Mouse (Mus musculus) neural tube, embryonic 12.5 days (tissue): Measurements from ENCODE around the gene Espnl. TPM values are rescaled to one million over a fixed set of nuclear protein-coding genes. Genes with fewer than 3 reads are reported as not detected.
A peak's percentile ranks its signal among the peaks of the same experiment; 100 is the strongest.

Experiments
- ATAC-seq: fragments of 200-750 bp; cut with Nextera tagmentation; 2 replicates; pipeline ENCODE4 v1.8.0; 2017; ENCODE audit warnings: low read depth, mild to moderate bottlenecking, moderate TSS enrichment, moderate library complexity; ENCODE audit not compliant: low FRiP score
- H3K27ac ChIP-seq: fragments of 300-500 bp; sonication (generic); 2 replicates; pipeline ENCODE4 v1.5.1; 2016
- H3K27me3 ChIP-seq: fragments of 300-500 bp; sonication (generic); replicated peaks from 2 replicates; pipeline ENCODE4 v1.6.1; 2016; ENCODE audit warnings: mild to moderate bottlenecking
- H3K36me3 ChIP-seq: fragments of 300-500 bp; sonication (generic); 2 replicates; pipeline ENCODE4 v1.6.1; 2016; ENCODE audit warnings: mild to moderate bottlenecking
- H3K4me1 ChIP-seq: fragments of 300-500 bp; sonication (generic); 2 replicates; pipeline ENCODE4 v1.6.1; 2016
- H3K4me2 ChIP-seq: fragments of 300-500 bp; sonication (generic); replicated peaks from 2 replicates; pipeline ENCODE4 v1.6.1; 2016; ENCODE audit warnings: mild to moderate bottlenecking
- H3K4me3 ChIP-seq: fragments of 300-500 bp; sonication (generic); 2 replicates; pipeline ENCODE4 v1.5.1; 2016
- H3K9ac ChIP-seq: fragments of 300-500 bp; sonication (generic); 2 replicates; pipeline ENCODE4 v1.6.1; 2016; ENCODE audit warnings: mild to moderate bottlenecking
- H3K9me3 ChIP-seq: fragments of 300-500 bp; sonication (generic); 2 replicates; pipeline ENCODE4 v1.6.1; 2016; ENCODE audit warnings: mild to moderate bottlenecking
- WGBS: fragments of 180-500 bp; shearing (Covaris S2); methylation state at CpG from one replicate; pipeline ENCODE4 v1.1.7; 2016; 5-methylcytosine and 5-hydroxymethylcytosine counted together
- polyA plus RNA-seq: library from polyadenylated mRNA; unstranded; fragments of >200 nt; fragmentation: Nextera tagmentation; extraction: Ambion mirVana; gene quantifications from 2 replicates; pipeline ENCODE4 v1.2.1, GENCODE M21; 2016

Espnl gene
- polyA plus RNA-seq, 1 experiment from 2014 or later = 0.13 TPM

- H3K4me3 ChIP-seq = peak overlapping the region; percentile 32; the same call in 1 of the 2 replicates
- no peak overlapping the region; the same call in 1 of the 2 replicates for H3K9ac ChIP-seq
- peaks cover 19% of the 10 kb centered on the region; the same call in 1 of the 2 replicates for H3K27me3 ChIP-seq
- no peak overlapping the region for H3K27ac ChIP-seq
- peaks cover 7% of the 10 kb centered on the region; the same call in 1 of the 2 replicates for H3K4me1 ChIP-seq
- H3K4me2 ChIP-seq = peak overlapping the region; percentile 63
- peaks cover 7% of the 10 kb centered on the region; the same call in 1 of the 2 replicates for H3K36me3 ChIP-seq
- 30% methylated on average over 8 of the region's 8 CpGs for WGBS
- ATAC-seq = no peak
- H3K9me3 ChIP-seq = 0 out of 2 replicates have a peak, but pooled peaks cover 3% of the 10 kb centered on the region
These were observed 43.9 kb downstream of the Espnl start for GRCm38 (mm10) chr1:91365816-91366214.

- 0 out of 2 replicates have a peak, but pooled peaks cover 3% of the 10 kb centered on the region for H3K9me3 ChIP-seq
- peak within 1 kb of the TSS; percentile 45; the same call in 1 of the 2 replicates for H3K9ac ChIP-seq
- peak within 1 kb of the TSS; percentile 32 for H3K4me3 ChIP-seq
- H3K4me2 ChIP-seq = peak within 1 kb of the TSS; percentile 63
- peaks cover 14% of the 10 kb centered on the region for H3K36me3 ChIP-seq
- ATAC-seq = peak; percentile 38; the same call in 1 of the 2 replicates
- H3K27me3 ChIP-seq = peaks cover 19% of the 10 kb centered on the region; the same call in 1 of the 2 replicates
- 1% methylated on average over 68 of the region's 68 CpGs for WGBS
- H3K27ac ChIP-seq = no peak within 1 kb of the TSS
- H3K4me1 ChIP-seq = peaks cover 7% of the 10 kb centered on the region; the same call in 1 of the 2 replicates
These were observed 44.6 kb downstream of the Espnl start, which contains the start of gene Erfe for GRCm38 (mm10) chr1:91366215-91367108. TSS of gene Erfe (plus strand) at chr1:91366430.

- H3K36me3 ChIP-seq = peaks cover 22% of the 10 kb centered on the region
- peaks cover 19% of the 10 kb centered on the region; the same call in 1 of the 2 replicates for H3K27me3 ChIP-seq
- no peak overlapping the region for H3K27ac ChIP-seq
- H3K9ac ChIP-seq = no peak overlapping the region
- H3K9me3 ChIP-seq = 0 out of 2 replicates have a peak, but pooled peaks cover 3% of the 10 kb centered on the region
- H3K4me3 ChIP-seq = no peak overlapping the region
- ATAC-seq = no peak
- H3K4me1 ChIP-seq = peaks cover 7% of the 10 kb centered on the region; the same call in 1 of the 2 replicates
- H3K4me2 ChIP-seq = 0 out of 2 replicates have a peak overlapping the region, but pooled peaks have one; percentile 63
- WGBS = 96% methylated on average over 3 of the region's 3 CpGs
These were observed 45.4 kb downstream of the Espnl start for GRCm38 (mm10) chr1:91367295-91367694.

GRCm38 (mm10) chr1:91369408-91369807, 47.5 kb downstream of the Espnl start:
- no peak for ATAC-seq
- Histone ChIP-seq H3K9me3 (no peaks in the 10 kb centered on the region), H3K27me3 (peaks cover 19% of the 10 kb centered on the region; the same call in 1 of the 2 replicates), H3K27ac (no peak overlapping the region), H3K36me3 (peaks cover 41% of the 10 kb centered on the region), H3K4me3 (no peak overlapping the region), H3K4me1 (peaks cover 7% of the 10 kb centered on the region; the same call in 1 of the 2 replicates), H3K4me2 (no peak overlapping the region), H3K9ac (no peak overlapping the region)
- WGBS = 60% methylated on average over 4 of the region's 4 CpGs

- ATAC-seq = no peak
- no peaks in the 10 kb centered on the region for H3K9me3 ChIP-seq
- H3K4me3 ChIP-seq = no peak overlapping the region
- H3K27me3 ChIP-seq = peaks cover 19% of the 10 kb centered on the region; the same call in 1 of the 2 replicates
- H3K4me2 ChIP-seq = no peak overlapping the region
- whole genome bisulfite sequencing = 89% methylated on average over 23 of the region's 23 CpGs
- peaks cover 7% of the 10 kb centered on the region; the same call in 1 of the 2 replicates for H3K4me1 ChIP-seq
- H3K36me3 ChIP-seq = peaks cover 48% of the 10 kb centered on the region
- H3K9ac ChIP-seq = no peak overlapping the region
- H3K27ac ChIP-seq = no peak overlapping the region
These were observed 48.2 kb downstream of the Espnl start for GRCm38 (mm10) chr1:91370055-91370454.

DNA sequence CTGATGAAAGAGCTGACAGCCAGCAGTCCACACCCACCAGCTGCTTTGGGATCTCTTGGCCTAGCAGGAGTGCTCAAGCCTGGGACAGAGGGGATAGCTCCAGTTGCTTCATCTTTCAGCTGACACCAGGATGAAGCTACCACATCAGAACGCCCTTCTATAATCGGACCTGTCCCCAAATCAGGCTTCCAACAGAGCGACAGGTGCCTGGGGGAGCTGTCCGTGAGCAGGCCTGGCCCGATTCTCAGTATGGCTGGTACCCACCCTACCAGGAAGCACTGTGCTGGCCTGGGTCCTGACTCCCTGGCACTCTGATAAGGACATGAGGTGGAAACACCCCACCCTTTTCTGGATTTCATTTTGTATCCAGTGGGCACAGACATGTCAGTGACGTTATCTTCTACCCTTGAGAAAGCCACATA, 51.5 kb downstream of the Espnl start:
- Histone ChIP-seq H3K4me3 (no peak overlapping the region), H3K36me3 (peaks cover 82% of the 10 kb centered on the region), H3K4me1 (no peaks in the 10 kb centered on the region), H3K4me2 (no peak overlapping the region), H3K27ac (no peak overlapping the region), H3K9me3 (no peaks in the 10 kb centered on the region), H3K9ac (no peak overlapping the region), H3K27me3 (no peaks in the 10 kb centered on the region)
- WGBS = 91% methylated on average over 6 of the region's 6 CpGs
- no peak for ATAC-seq

- 63% methylated on average over 7 of the region's 7 CpGs for WGBS
- no peak overlapping the region for H3K4me3 ChIP-seq
- no peak overlapping the region for H3K27ac ChIP-seq
- H3K9ac ChIP-seq = no peak overlapping the region
- H3K27me3 ChIP-seq = no peaks in the 10 kb centered on the region
- H3K4me2 ChIP-seq = no peak overlapping the region
- 0 out of 2 replicates have a peak, but pooled peaks have one; percentile 37 for ATAC-seq
- no peaks in the 10 kb centered on the region for H3K4me1 ChIP-seq
- H3K9me3 ChIP-seq = no peaks in the 10 kb centered on the region
- H3K36me3 ChIP-seq = peaks cover 93% of the 10 kb centered on the region
These were observed 58.7 kb downstream of the Espnl start for GRCm38 (mm10) chr1:91380453-91381090.

DNA sequence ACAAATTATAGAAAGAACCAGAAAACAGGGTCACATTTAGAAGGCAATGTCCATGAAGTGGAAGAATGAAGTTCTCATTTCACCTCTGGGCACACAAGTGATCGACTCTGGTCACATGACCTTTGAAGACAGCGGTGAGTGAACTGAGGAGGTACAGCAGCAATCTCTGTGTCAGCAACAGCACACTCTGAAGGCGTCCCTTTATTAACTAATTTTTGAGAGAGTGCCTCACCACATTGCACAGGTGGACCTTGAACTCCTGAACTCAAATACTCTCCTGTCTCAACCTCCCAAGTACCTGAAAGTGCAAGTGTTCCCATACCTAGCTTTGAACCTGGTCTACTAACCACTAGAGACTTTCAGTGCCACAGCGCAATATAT, 59.2 kb downstream of the Espnl start:
- no peak overlapping the region for H3K4me2 ChIP-seq
- H3K9me3 ChIP-seq = no peaks in the 10 kb centered on the region
- no peak overlapping the region for H3K4me3 ChIP-seq
- H3K36me3 ChIP-seq = peaks cover 91% of the 10 kb centered on the region
- no peak overlapping the region for H3K9ac ChIP-seq
- no peak overlapping the region for H3K27ac ChIP-seq
- no peak for ATAC-seq
- no peaks in the 10 kb centered on the region for H3K4me1 ChIP-seq
- H3K27me3 ChIP-seq = no peaks in the 10 kb centered on the region
- WGBS = 93% methylated on average over 4 of the region's 4 CpGs

- peaks cover 69% of the 10 kb centered on the region for H3K36me3 ChIP-seq
- H3K4me1 ChIP-seq = no peaks in the 10 kb centered on the region
- no peak overlapping the region for H3K4me2 ChIP-seq
- no peaks in the 10 kb centered on the region for H3K9me3 ChIP-seq
- H3K27ac ChIP-seq = no peak overlapping the region
- no peak for ATAC-seq
- 95% methylated on average over 5 of the region's 5 CpGs for WGBS
- no peaks in the 10 kb centered on the region for H3K27me3 ChIP-seq
- no peak overlapping the region for H3K9ac ChIP-seq
- H3K4me3 ChIP-seq = no peak overlapping the region
These were observed 68.5 kb downstream of the Espnl start for GRCm38 (mm10) chr1:91390369-91390768.

DNA sequence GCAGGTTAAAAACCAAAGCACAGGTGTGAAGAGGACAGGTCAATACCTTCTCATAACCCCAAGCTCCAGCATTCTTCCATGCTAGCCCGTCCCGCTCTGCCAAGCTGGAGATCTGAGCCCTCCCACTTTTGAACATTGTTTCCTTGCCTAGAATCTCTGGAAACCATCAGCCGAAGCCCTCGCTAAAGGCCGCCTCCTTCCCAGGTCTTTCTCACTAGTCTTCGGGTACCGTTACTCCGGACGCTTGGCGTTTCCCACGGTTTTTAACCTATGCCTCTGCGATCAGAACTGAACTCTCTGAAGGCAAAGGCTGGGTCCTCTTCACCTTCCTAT, 76.0 kb downstream of the Espnl start:
- Histone ChIP-seq H3K4me2 (peak overlapping the region; percentile 93), H3K36me3 (peaks cover 20% of the 10 kb centered on the region), H3K9me3 (no peaks in the 10 kb centered on the region), H3K4me1 (peaks cover 16% of the 10 kb centered on the region), H3K9ac (peak overlapping the region; percentile 90), H3K27me3 (no peaks in the 10 kb centered on the region), H3K4me3 (peak overlapping the region; percentile 86), H3K27ac (peak overlapping the region; percentile 53; the same call in 1 of the 2 replicates)
- ATAC-seq = no peak
- 3% methylated on average over 12 of the region's 12 CpGs for WGBS
